Mouse (Mus musculus) limb, embryonic 12.5 days (tissue): ENCODE measurements around the gene Plekhh1. TPM values are rescaled to one million over a fixed set of nuclear protein-coding genes. Genes with fewer than 3 reads are reported as not detected.

Experiments
- ATAC-seq: fragments of 200-750 bp; cut with Nextera tagmentation; 2 replicates; pipeline ENCODE4 v1.8.0; 2017; ENCODE audit warnings: low read depth, moderate TSS enrichment; ENCODE audit not compliant: insufficient number of reproducible peaks, insufficient read depth, low FRiP score, low TSS enrichment
- H3K27ac ChIP-seq: fragments of 300-500 bp; sonication (generic); 2 replicates; pipeline ENCODE4 v1.5.1; 2016; ENCODE audit warnings: mild to moderate bottlenecking, moderate library complexity
- H3K27me3 ChIP-seq: fragments of 300-500 bp; sonication (generic); 2 replicates; pipeline ENCODE4 v1.6.1; 2016; ENCODE audit warnings: mild to moderate bottlenecking, moderate library complexity
- H3K36me3 ChIP-seq: fragments of 300-500 bp; sonication (generic); 2 replicates; pipeline ENCODE4 v1.6.1; 2016; ENCODE audit warnings: mild to moderate bottlenecking, moderate library complexity
- H3K4me1 ChIP-seq: fragments of 300-500 bp; sonication (generic); replicated peaks from 2 replicates; pipeline ENCODE4 v1.6.1; 2016
- H3K4me2 ChIP-seq: fragments of 300-500 bp; sonication (generic); 2 replicates; pipeline ENCODE4 v1.6.1; 2016; ENCODE audit warnings: mild to moderate bottlenecking, moderate library complexity
- H3K4me3 ChIP-seq: fragments of 300-500 bp; sonication (generic); replicated peaks from 2 replicates; pipeline ENCODE4 v1.5.1; 2016; ENCODE audit warnings: mild to moderate bottlenecking
- H3K9ac ChIP-seq: fragments of 300-500 bp; sonication (generic); replicated peaks from 2 replicates; pipeline ENCODE4 v1.6.1; 2016; ENCODE audit warnings: mild to moderate bottlenecking, moderate library complexity
- H3K9me3 ChIP-seq: fragments of 300-500 bp; sonication (generic); 2 replicates; pipeline ENCODE4 v1.6.1; 2016; ENCODE audit warnings: mild to moderate bottlenecking, moderate library complexity
- WGBS: fragments of 180-500 bp; shearing (Covaris S2); methylation state at CpG from one replicate; pipeline ENCODE4 v1.1.7; 2016; 5-methylcytosine and 5-hydroxymethylcytosine counted together
- polyA plus RNA-seq: library from polyadenylated mRNA; unstranded; fragments of >200 nt; fragmentation: Nextera tagmentation; extraction: Ambion mirVana; gene quantifications from 2 replicates; pipeline ENCODE4 v1.2.1, GENCODE M21; 2016

The Plekhh1 gene
- polyA plus RNA-seq, 1 experiment from 2014 or later, result 3.0 TPM

- no peak for ATAC-seq
- peaks cover 36% of the 10 kb centered on the region for H3K36me3 ChIP-seq
Measured at GRCm38 (mm10) chr12:79052073-79052472, 23.1 kb downstream of the Plekhh1 start.

GRCm38 (mm10) chr12:79055276-79055675, 26.3 kb downstream of the Plekhh1 start:
- H3K4me3 ChIP-seq, result no peak overlapping the region
- peaks cover 32% of the 10 kb centered on the region for H3K36me3 ChIP-seq
- H3K9ac ChIP-seq, result no peak overlapping the region

More at GRCm38 (mm10) chr12:79052073-79052472, 23.1 kb downstream of the Plekhh1 start:
- no peak overlapping the region for H3K4me3 ChIP-seq
- no peaks in the 10 kb centered on the region for H3K4me1 ChIP-seq
- no peaks in the 10 kb centered on the region for H3K9me3 ChIP-seq
- 94% methylated on average over 2 of the region's 2 CpGs for WGBS
- H3K9ac ChIP-seq, result no peak overlapping the region
- H3K27ac ChIP-seq, result no peak overlapping the region
- no peak overlapping the region for H3K4me2 ChIP-seq
- H3K27me3 ChIP-seq, result no peaks in the 10 kb centered on the region

GRCm38 (mm10) chr12:79059573-79059972, 30.6 kb downstream of the Plekhh1 start:
- H3K27ac ChIP-seq, result no peak overlapping the region
- 74% methylated on average over 6 of the region's 6 CpGs for WGBS
- ATAC-seq, result no peak
- H3K4me1 ChIP-seq, result no peaks in the 10 kb centered on the region
- peaks cover 34% of the 10 kb centered on the region for H3K36me3 ChIP-seq
- no peak overlapping the region for H3K9ac ChIP-seq
- H3K4me2 ChIP-seq, result no peak overlapping the region
- H3K9me3 ChIP-seq, result no peaks in the 10 kb centered on the region
- H3K27me3 ChIP-seq, result no peaks in the 10 kb centered on the region
- H3K4me3 ChIP-seq, result no peak overlapping the region

More at GRCm38 (mm10) chr12:79055276-79055675, 26.3 kb downstream of the Plekhh1 start:
- no peaks in the 10 kb centered on the region for H3K9me3 ChIP-seq
- WGBS, result 87% methylated on average over 7 of the region's 7 CpGs
- no peak overlapping the region for H3K4me2 ChIP-seq
- H3K27ac ChIP-seq, result no peak overlapping the region
- no peaks in the 10 kb centered on the region for H3K4me1 ChIP-seq
- H3K27me3 ChIP-seq, result no peaks in the 10 kb centered on the region
- no peak; the same call in 1 of the 2 replicates for ATAC-seq

GRCm38 (mm10) chr12:79060134-79060533, 31.2 kb downstream of the Plekhh1 start:
- Histone ChIP-seq H3K4me2 (no peak overlapping the region), H3K27me3 (no peaks in the 10 kb centered on the region), H3K4me3 (no peak overlapping the region), H3K9ac (no peak overlapping the region), H3K27ac (no peak overlapping the region), H3K36me3 (peaks cover 33% of the 10 kb centered on the region), H3K4me1 (no peaks in the 10 kb centered on the region), H3K9me3 (no peaks in the 10 kb centered on the region)
- no peak for ATAC-seq
- 86% methylated on average over 9 of the region's 9 CpGs for WGBS

- ATAC-seq, result no peak
- Histone ChIP-seq H3K4me2 (no peak overlapping the region), H3K9me3 (no peaks in the 10 kb centered on the region), H3K4me1 (no peaks in the 10 kb centered on the region), H3K9ac (no peak overlapping the region), H3K36me3 (peaks cover 37% of the 10 kb centered on the region), H3K4me3 (no peak overlapping the region), H3K27me3 (no peaks in the 10 kb centered on the region), H3K27ac (no peak overlapping the region)
- WGBS, result 83% methylated on average over 7 of the region's 7 CpGs
Measured at GRCm38 (mm10) chr12:79060766-79061652, 32.0 kb downstream of the Plekhh1 start.

- Histone ChIP-seq H3K4me3 (no peak overlapping the region), H3K9me3 (no peaks in the 10 kb centered on the region), H3K9ac (no peak overlapping the region), H3K4me2 (no peak overlapping the region), H3K4me1 (no peaks in the 10 kb centered on the region), H3K36me3 (peaks cover 61% of the 10 kb centered on the region), H3K27ac (no peak overlapping the region), H3K27me3 (no peaks in the 10 kb centered on the region)
- no peak for ATAC-seq
- 89% methylated on average over 13 of the region's 13 CpGs for WGBS
Measured at GRCm38 (mm10) chr12:79064451-79064850, 35.5 kb downstream of the Plekhh1 start.

- no peaks in the 10 kb centered on the region for H3K4me1 ChIP-seq
- no peak overlapping the region for H3K9ac ChIP-seq
- ATAC-seq, result no peak
- H3K4me3 ChIP-seq, result no peak overlapping the region
- no peaks in the 10 kb centered on the region for H3K9me3 ChIP-seq
- peaks cover 75% of the 10 kb centered on the region for H3K36me3 ChIP-seq
- 89% methylated on average over 9 of the region's 9 CpGs for WGBS
- H3K27me3 ChIP-seq, result no peaks in the 10 kb centered on the region
- no peak overlapping the region for H3K4me2 ChIP-seq
- H3K27ac ChIP-seq, result no peak overlapping the region
Measured at GRCm38 (mm10) chr12:79066431-79066830, 37.5 kb downstream of the Plekhh1 start.

GRCm38 (mm10) chr12:79067526-79067925, 38.6 kb downstream of the Plekhh1 start:
- no peak overlapping the region for H3K9ac ChIP-seq
- WGBS, result 91% methylated on average over 5 of the region's 5 CpGs
- H3K27ac ChIP-seq, result no peak overlapping the region
- no peak for ATAC-seq
- no peaks in the 10 kb centered on the region for H3K4me1 ChIP-seq
- peaks cover 73% of the 10 kb centered on the region for H3K36me3 ChIP-seq
- H3K27me3 ChIP-seq, result no peaks in the 10 kb centered on the region
- no peak overlapping the region for H3K4me2 ChIP-seq
- no peak overlapping the region for H3K4me3 ChIP-seq
- H3K9me3 ChIP-seq, result no peaks in the 10 kb centered on the region

GRCm38 (mm10) chr12:79068306-79068705, 39.3 kb downstream of the Plekhh1 start:
- no peak for ATAC-seq
- peaks cover 80% of the 10 kb centered on the region for H3K36me3 ChIP-seq
- no peaks in the 10 kb centered on the region for H3K4me1 ChIP-seq
- no peak overlapping the region for H3K4me2 ChIP-seq
- H3K27me3 ChIP-seq, result no peaks in the 10 kb centered on the region
- H3K27ac ChIP-seq, result no peak overlapping the region
- no peaks in the 10 kb centered on the region for H3K9me3 ChIP-seq
- 88% methylated on average over 11 of the region's 11 CpGs for WGBS
- H3K9ac ChIP-seq, result no peak overlapping the region
- H3K4me3 ChIP-seq, result no peak overlapping the region

- no peak for ATAC-seq
Measured at GRCm38 (mm10) chr12:79069187-79069608, 40.2 kb downstream of the Plekhh1 start.

GRCm38 (mm10) chr12:79069916-79070315, 41.0 kb downstream of the Plekhh1 start:
- ATAC-seq, result no peak
- H3K36me3 ChIP-seq, result peaks cover 81% of the 10 kb centered on the region

More at GRCm38 (mm10) chr12:79069187-79069608, 40.2 kb downstream of the Plekhh1 start:
- Histone ChIP-seq H3K4me3 (no peak overlapping the region), H3K36me3 (peaks cover 81% of the 10 kb centered on the region), H3K4me1 (no peaks in the 10 kb centered on the region), H3K27me3 (no peaks in the 10 kb centered on the region), H3K27ac (no peak overlapping the region), H3K9ac (no peak overlapping the region), H3K9me3 (no peaks in the 10 kb centered on the region), H3K4me2 (no peak overlapping the region)
- 90% methylated on average over 6 of the region's 6 CpGs for whole genome bisulfite sequencing

More at GRCm38 (mm10) chr12:79069916-79070315, 41.0 kb downstream of the Plekhh1 start:
- Histone ChIP-seq H3K27me3 (no peaks in the 10 kb centered on the region), H3K4me2 (no peak overlapping the region), H3K4me3 (no peak overlapping the region), H3K9ac (no peak overlapping the region), H3K27ac (no peak overlapping the region), H3K4me1 (no peaks in the 10 kb centered on the region), H3K9me3 (no peaks in the 10 kb centered on the region)
- WGBS, result 87% methylated on average over 6 of the region's 6 CpGs
